Mouse (Mus musculus): ENCODE measurements at regions not wholly inside any gene's neighbourhood (a gene's known extent, or its start where the extent isn't known, plus 50 kb on each side); places are given as distances from the start of the nearest gene placed in this dataset.

- peaks cover 24% of the 10 kb centered on the region for H3K4me1 ChIP-seq (replicated peaks)
- H3K27ac ChIP-seq, result no peak overlapping the region
- WGBS, result 80% methylated on average over 3 of the region's 3 CpGs
- H3K9me3 ChIP-seq, result no peaks in the 10 kb centered on the region
- no peak for DNase-seq (ENCODE audit: low spot score)
- H3K27me3 ChIP-seq (ENCODE audit: insufficient read depth, poor library complexity, severe bottlenecking), result no peaks in the 10 kb centered on the region
- H3K4me3 ChIP-seq, result no peak overlapping the region
- no peaks in the 10 kb centered on the region for H3K36me3 ChIP-seq
These were observed 348.9 kb downstream of the Cmpk2 start for GRCm38 (mm10) chr12:26817866-26818265.

GRCm38 (mm10) chr12:26815771-26816170, 346.8 kb downstream of the Cmpk2 start:
- H3K4me1 ChIP-seq (replicated peaks), result peaks cover 9% of the 10 kb centered on the region
- no peaks in the 10 kb centered on the region for H3K36me3 ChIP-seq
- H3K27ac ChIP-seq, result no peak overlapping the region
- no peaks in the 10 kb centered on the region for H3K27me3 ChIP-seq (ENCODE audit: insufficient read depth, poor library complexity, severe bottlenecking)
- H3K4me3 ChIP-seq, result no peak overlapping the region
- no peaks in the 10 kb centered on the region for H3K9me3 ChIP-seq
- DNase-seq (ENCODE audit: low spot score), result no peak
- 79% methylated on average over 8 of the region's 8 CpGs for WGBS

GRCm38 (mm10) chr12:26810565-26811177, 341.7 kb downstream of the Cmpk2 start:
- Histone ChIP-seq H3K4me3 (no peak overlapping the region), H3K9me3 (no peaks in the 10 kb centered on the region), H3K36me3 (no peaks in the 10 kb centered on the region), H3K27ac (no peak overlapping the region), H3K27me3 (ENCODE audit: insufficient read depth, poor library complexity, severe bottlenecking) (no peaks in the 10 kb centered on the region), H3K4me1 (replicated peaks) (peaks cover 15% of the 10 kb centered on the region; the same call in 1 of the 2 replicates)
- 87% methylated on average over 5 of the region's 5 CpGs for WGBS
- no peak for DNase-seq (ENCODE audit: low spot score)

- no peak for DNase-seq (ENCODE audit: low spot score)
- Histone ChIP-seq H3K4me1 (replicated peaks) (peaks cover 15% of the 10 kb centered on the region; the same call in 1 of the 2 replicates), H3K27ac (peak overlapping the region; percentile 71), H3K4me3 (no peak overlapping the region), H3K36me3 (no peaks in the 10 kb centered on the region), H3K9me3 (no peaks in the 10 kb centered on the region), H3K27me3 (ENCODE audit: insufficient read depth, poor library complexity, severe bottlenecking) (no peaks in the 10 kb centered on the region)
- WGBS, result 14% methylated on average over 4 of the region's 4 CpGs
These were observed 340.7 kb downstream of the Cmpk2 start for GRCm38 (mm10) chr12:26809670-26810069.

- H3K4me3 ChIP-seq, result no peak overlapping the region
- H3K4me1 ChIP-seq (replicated peaks), result peaks cover 8% of the 10 kb centered on the region
- DNase-seq (ENCODE audit: low spot score), result peak; percentile 40
- H3K9me3 ChIP-seq, result no peaks in the 10 kb centered on the region
- peak overlapping the region; percentile 75 for H3K27ac ChIP-seq
- no peaks in the 10 kb centered on the region for H3K27me3 ChIP-seq (ENCODE audit: insufficient read depth, poor library complexity, severe bottlenecking)
- WGBS, result 52% methylated on average over 5 of the region's 5 CpGs
- H3K36me3 ChIP-seq, result no peaks in the 10 kb centered on the region
These were observed 333.5 kb downstream of the Cmpk2 start for GRCm38 (mm10) chr12:26802542-26802941.

GRCm38 (mm10) chr12:26799310-26799709, 330.3 kb downstream of the Cmpk2 start:
- no peak overlapping the region for H3K4me3 ChIP-seq
- WGBS, result 79% methylated on average over 6 of the region's 6 CpGs
- no peaks in the 10 kb centered on the region for H3K36me3 ChIP-seq
- H3K27me3 ChIP-seq (ENCODE audit: insufficient read depth, poor library complexity, severe bottlenecking), result no peaks in the 10 kb centered on the region
- H3K4me1 ChIP-seq (replicated peaks), result peaks cover 35% of the 10 kb centered on the region
- H3K27ac ChIP-seq, result peak overlapping the region; percentile 75
- H3K9me3 ChIP-seq, result no peaks in the 10 kb centered on the region
- no peak for DNase-seq (ENCODE audit: low spot score)

GRCm38 (mm10) chr12:26796367-26796766, 327.4 kb downstream of the Cmpk2 start:
- no peaks in the 10 kb centered on the region for H3K27me3 ChIP-seq (ENCODE audit: insufficient read depth, poor library complexity, severe bottlenecking)
- DNase-seq (ENCODE audit: low spot score), result peak; percentile 69
- 37% methylated on average over 2 of the region's 2 CpGs for WGBS
- peaks cover 28% of the 10 kb centered on the region for H3K4me1 ChIP-seq (replicated peaks)
- no peaks in the 10 kb centered on the region for H3K36me3 ChIP-seq
- no peaks in the 10 kb centered on the region for H3K9me3 ChIP-seq
- H3K4me3 ChIP-seq, result no peak overlapping the region
- peak overlapping the region; percentile 90 for H3K27ac ChIP-seq

- Histone ChIP-seq H3K36me3 (no peaks in the 10 kb centered on the region), H3K4me1 (replicated peaks) (0 out of 2 replicates have a peak, but pooled peaks cover 5% of the 10 kb centered on the region)
- DNase-seq (ENCODE audit: low spot score), result no peak
These were observed 320.4 kb downstream of the Cmpk2 start for GRCm38 (mm10) chr12:26789336-26789846.

GRCm38 (mm10) chr12:26785550-26785949, 316.5 kb downstream of the Cmpk2 start:
- H3K4me3 ChIP-seq, result no peak overlapping the region
- no peaks in the 10 kb centered on the region for H3K36me3 ChIP-seq
- H3K9me3 ChIP-seq, result no peaks in the 10 kb centered on the region
- H3K27me3 ChIP-seq (ENCODE audit: insufficient read depth, poor library complexity, severe bottlenecking), result no peaks in the 10 kb centered on the region
- peaks cover 12% of the 10 kb centered on the region; the same call in 1 of the 2 replicates for H3K4me1 ChIP-seq (replicated peaks)
- 85% methylated on average over 2 of the region's 2 CpGs for WGBS
- no peak for DNase-seq (ENCODE audit: low spot score)
- no peak overlapping the region for H3K27ac ChIP-seq

More at GRCm38 (mm10) chr12:26789336-26789846, 320.4 kb downstream of the Cmpk2 start:
- H3K9me3 ChIP-seq, result no peaks in the 10 kb centered on the region
- H3K4me3 ChIP-seq, result no peak overlapping the region
- 91% methylated on average over 10 of the region's 10 CpGs for WGBS
- no peaks in the 10 kb centered on the region for H3K27me3 ChIP-seq (ENCODE audit: insufficient read depth, poor library complexity, severe bottlenecking)
- no peak overlapping the region for H3K27ac ChIP-seq

- DNase-seq (ENCODE audit: low spot score), result no peak
- WGBS, result 81% methylated on average over 3 of the region's 3 CpGs
- peaks cover 7% of the 10 kb centered on the region; the same call in 1 of the 2 replicates for H3K4me1 ChIP-seq (replicated peaks)
- H3K27me3 ChIP-seq (ENCODE audit: insufficient read depth, poor library complexity, severe bottlenecking), result no peaks in the 10 kb centered on the region
- no peaks in the 10 kb centered on the region for H3K9me3 ChIP-seq
- no peaks in the 10 kb centered on the region for H3K36me3 ChIP-seq
- H3K27ac ChIP-seq, result no peak overlapping the region
- H3K4me3 ChIP-seq, result no peak overlapping the region
These were observed 315.4 kb downstream of the Cmpk2 start for GRCm38 (mm10) chr12:26784426-26784825.

- Histone ChIP-seq H3K27ac (no peak overlapping the region), H3K4me3 (no peak overlapping the region), H3K4me1 (replicated peaks) (peaks cover 9% of the 10 kb centered on the region; the same call in 1 of the 2 replicates), H3K9me3 (no peaks in the 10 kb centered on the region), H3K27me3 (ENCODE audit: insufficient read depth, poor library complexity, severe bottlenecking) (no peaks in the 10 kb centered on the region), H3K36me3 (no peaks in the 10 kb centered on the region)
- 89% methylated on average over 3 of the region's 3 CpGs for WGBS
- DNase-seq (ENCODE audit: low spot score), result no peak
These were observed 314.8 kb downstream of the Cmpk2 start for GRCm38 (mm10) chr12:26783800-26784199.

GRCm38 (mm10) chr12:26781537-26781936, 312.5 kb downstream of the Cmpk2 start:
- no peak for DNase-seq (ENCODE audit: low spot score)
- H3K4me3 ChIP-seq, result no peak overlapping the region
- no peaks in the 10 kb centered on the region for H3K27me3 ChIP-seq (ENCODE audit: insufficient read depth, poor library complexity, severe bottlenecking)
- peaks cover 11% of the 10 kb centered on the region; the same call in 1 of the 2 replicates for H3K4me1 ChIP-seq (replicated peaks)
- 86% methylated on average over 3 of the region's 3 CpGs for WGBS
- H3K36me3 ChIP-seq, result no peaks in the 10 kb centered on the region
- no peaks in the 10 kb centered on the region for H3K9me3 ChIP-seq
- peak overlapping the region; percentile 67 for H3K27ac ChIP-seq

GRCm38 (mm10) chr12:26778796-26779195, 309.8 kb downstream of the Cmpk2 start:
- DNase-seq (ENCODE audit: low spot score), result no peak
- Histone ChIP-seq H3K27ac (0 out of 2 replicates have a peak overlapping the region, but pooled peaks have one; percentile 51), H3K4me3 (no peak overlapping the region), H3K9me3 (no peaks in the 10 kb centered on the region), H3K27me3 (ENCODE audit: insufficient read depth, poor library complexity, severe bottlenecking) (no peaks in the 10 kb centered on the region), H3K4me1 (replicated peaks) (peaks cover 11% of the 10 kb centered on the region; the same call in 1 of the 2 replicates), H3K36me3 (no peaks in the 10 kb centered on the region)
- 53% methylated on average over 3 of the region's 3 CpGs for WGBS

Data from hindbrain, embryonic 10.5 days (tissue).